Mouse (Mus musculus) small intestine, adult 2 months (tissue): Measurements from ENCODE around the gene Ccdc34.

Experiments
- CTCF ChIP-seq: fragments of 200-500 bp; IDR thresholded peaks from 2 replicates; pipeline ENCODE4 v1.5.1; 2012; ENCODE audit warnings: low read depth, mild to moderate bottlenecking, control low read depth, inconsistent platforms, low read length, moderate library complexity, mixed read lengths; ENCODE audit not compliant: insufficient replicate concordance, insufficient read length; ENCODE audit errors: extremely low read depth
- POLR2A ChIP-seq: fragments of 200-500 bp; IDR thresholded peaks from 2 replicates; pipeline ENCODE4 v1.6.1; 2012; ENCODE audit warnings: low read depth, mild to moderate bottlenecking, control low read depth, inconsistent platforms, low read length, moderate library complexity

GRCm38 (mm10) chr2:110220492-110220891, 202.9 kb downstream of the Ccdc34 start:
- no peak for TF ChIP-seq CTCF
- TF ChIP-seq POLR2A = no peak
